In genomic region chr14:106681193-106681592, GRCm38 (mm10) we compare ENCODE assay signal across 20 mouse cellular contexts.
"Had no signal": no experiment of that assay in that cellular context is flagged by ENCODE, and none has a peak within 500 bp of the region (broad histone marks: within the 10 kb centered on the region; RNA-seq: fewer than 3 reads in every experiment).

No protein-coding gene starts in this region.

- H3K27ac ChIP-seq: layer of hippocampus, adult 2 months; limb, embryonic 10.5 days; limb, embryonic 13.5 days; liver, embryonic 13.5 days; macrophage; midbrain, embryonic 12.5 days; midbrain, embryonic 15.5 days; neural tube, embryonic 12.5 days; neural tube, embryonic 15.5 days; stomach, embryonic 15.5 days had no signal

- H3K9ac ChIP-seq: limb, embryonic 13.5 days; liver, embryonic 13.5 days; lung, embryonic 14.5 days; midbrain, embryonic 12.5 days; midbrain, embryonic 15.5 days; neural tube, embryonic 12.5 days; neural tube, embryonic 15.5 days; stomach, embryonic 15.5 days had no signal

- H3K9me3 ChIP-seq: limb, embryonic 10.5 days; limb, embryonic 13.5 days; liver, embryonic 13.5 days; midbrain, embryonic 12.5 days; midbrain, embryonic 15.5 days; neural tube, embryonic 12.5 days; neural tube, embryonic 15.5 days; stomach, embryonic 15.5 days had no signal

- H3K4me3 ChIP-seq: layer of hippocampus, adult 2 months; limb, embryonic 10.5 days; limb, embryonic 13.5 days; liver, embryonic 13.5 days; midbrain, embryonic 12.5 days; midbrain, embryonic 15.5 days; neural tube, embryonic 12.5 days; neural tube, embryonic 15.5 days; stomach, embryonic 15.5 days had no signal

- H3K4me1 ChIP-seq: limb, embryonic 10.5 days; limb, embryonic 13.5 days; liver, embryonic 13.5 days; midbrain, embryonic 12.5 days; midbrain, embryonic 15.5 days; neural tube, embryonic 12.5 days; neural tube, embryonic 15.5 days; stomach, embryonic 15.5 days had no signal

- H3K27me3 ChIP-seq: limb, embryonic 13.5 days; liver, embryonic 13.5 days; midbrain, embryonic 12.5 days; midbrain, embryonic 15.5 days; neural tube, embryonic 12.5 days; neural tube, embryonic 15.5 days; stomach, embryonic 15.5 days had no signal

- H3K4me2 ChIP-seq: limb, embryonic 13.5 days; liver, embryonic 13.5 days; lung, embryonic 14.5 days; midbrain, embryonic 12.5 days; midbrain, embryonic 15.5 days; neural tube, embryonic 12.5 days; neural tube, embryonic 15.5 days; stomach, embryonic 15.5 days had no signal

- ATAC-seq: lung, postnatal 0 days; midbrain, embryonic 15.5 days had no signal

- DNase-seq: kidney, adult 9 months; kidney, postnatal 14 days; layer of hippocampus, adult 9-11 months; liver; liver, embryonic 13.5 days; lung, embryonic 14.5 days; right cerebral cortex, adult 18-20 months; right cerebral cortex, postnatal 25 days; spleen, adult 18-20 months; thymus, postnatal 25 days had no signal

- H3K36me3 ChIP-seq: limb, embryonic 10.5 days; limb, embryonic 13.5 days; liver, embryonic 13.5 days; midbrain, embryonic 12.5 days; midbrain, embryonic 15.5 days; neural tube, embryonic 12.5 days; neural tube, embryonic 15.5 days; stomach, embryonic 15.5 days had no signal
